Mouse (Mus musculus): ENCODE data around the gene Gpr88. TPM values are rescaled to one million over a fixed set of nuclear protein-coding genes. Genes with fewer than 3 reads are reported as not detected.

Gpr88 gene
- 1 to 10 TPM; 1.9 to 2.0 TPM for total RNA-seq (2021)
- long read RNA-seq, experiment 1, partial matches to known transcripts = 1 of 1 reads
- long read RNA-seq, experiment 1, other reads (novel, unspliced or antisense) = 0 of 1 reads
- long read RNA-seq, experiment 2, partial matches to known transcripts = 1 of 1 reads
- long read RNA-seq, experiment 2, other reads (novel, unspliced or antisense) = 0 of 1 reads

DNA sequence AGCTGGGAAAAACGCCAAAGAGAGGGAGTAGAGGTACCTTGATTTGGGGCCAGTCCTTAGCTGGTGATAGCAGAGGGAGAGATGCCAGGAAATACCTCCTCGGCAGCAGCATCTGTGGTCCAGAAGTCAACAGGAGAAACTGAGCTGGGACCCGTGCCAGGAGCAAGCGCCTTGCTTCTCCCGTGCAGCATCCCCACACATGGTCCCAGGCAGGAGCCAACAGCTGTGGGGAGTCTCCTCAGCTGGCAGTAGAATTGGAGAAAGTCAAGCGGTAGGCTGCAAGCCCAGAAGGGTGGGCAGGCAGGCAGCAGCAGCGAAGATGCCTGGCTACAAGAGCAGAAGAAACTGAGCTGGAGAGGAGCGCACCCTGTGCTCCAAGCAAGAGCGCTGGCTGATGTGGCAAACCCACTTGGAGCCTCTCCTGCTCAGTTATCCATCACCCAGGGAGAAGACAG is at the start of gene Gpr88:
TSS of gene Gpr88 (minus strand) at position 427 of the 455 bp plus-strand sequence.
- no peak within 1 kb of the TSS for H3K27ac ChIP-seq
- peak within 1 kb of the TSS; percentile 51 for H3K4me3 ChIP-seq
- no peak for TF ChIP-seq CTCF (conservative IDR thresholded peaks at IDR 0.05)
- peak; percentile 55 to 57 for DNase-seq (ENCODE audit: low spot score in 2 of 2)

GRCm38 (mm10) chr3:116302581-116302980 is 49.3 kb upstream of the Gpr88 start:
- no peak for TF ChIP-seq CTCF (conservative IDR thresholded peaks at IDR 0.05)
- DNase-seq (ENCODE audit: low spot score in 2 of 2) = no peak
- Histone ChIP-seq H3K27ac (no peak overlapping the region), H3K4me3 (no peak overlapping the region)

- TF ChIP-seq CTCF (conservative IDR thresholded peaks at IDR 0.05) = no peak
- Histone ChIP-seq H3K4me3 (no peak overlapping the region), H3K27ac (no peak overlapping the region)
- DNase-seq (ENCODE audit: low spot score in 2 of 2) = no peak
These were observed 48.5 kb upstream of the Gpr88 start for GRCm38 (mm10) chr3:116301754-116302153.

DNA sequence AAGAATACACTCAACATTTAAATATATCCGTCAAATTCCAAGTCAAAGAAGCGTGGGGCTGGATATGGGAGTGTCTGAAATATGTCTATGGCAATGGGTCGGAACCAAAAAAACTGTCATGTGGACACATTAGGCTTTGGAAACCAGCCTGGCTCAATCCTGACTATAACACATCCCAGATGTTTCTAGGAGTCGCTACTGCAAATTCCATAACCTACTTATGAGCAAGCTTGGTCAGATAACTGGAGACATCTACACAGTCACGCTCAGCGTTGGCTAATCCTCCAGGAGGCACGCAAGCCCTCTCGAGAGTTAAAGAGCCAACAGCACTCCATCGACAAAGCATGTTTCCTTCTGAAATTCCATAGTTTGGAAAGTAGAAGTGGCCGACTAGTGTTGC is 45.4 kb upstream of the Gpr88 start:
- no peak overlapping the region for H3K27ac ChIP-seq
- TF ChIP-seq CTCF (conservative IDR thresholded peaks at IDR 0.05) = no peak
- H3K4me3 ChIP-seq = no peak overlapping the region
- no peak for DNase-seq (ENCODE audit: low spot score in 2 of 2)

GRCm38 (mm10) chr3:116298003-116298402 is 44.7 kb upstream of the Gpr88 start:
- no peak for TF ChIP-seq CTCF (conservative IDR thresholded peaks at IDR 0.05)
- Histone ChIP-seq H3K4me3 (no peak overlapping the region), H3K27ac (no peak overlapping the region)
- no peak for DNase-seq (ENCODE audit: low spot score in 2 of 2)

GRCm38 (mm10) chr3:116297170-116297569 is 43.9 kb upstream of the Gpr88 start:
- TF ChIP-seq CTCF (conservative IDR thresholded peaks at IDR 0.05) = no peak
- no peak overlapping the region for H3K4me3 ChIP-seq
- no peak for DNase-seq (ENCODE audit: low spot score in 2 of 2)
- no peak overlapping the region for H3K27ac ChIP-seq

- DNase-seq (ENCODE audit: low spot score in 2 of 2) = no peak
- Histone ChIP-seq H3K4me3 (no peak overlapping the region), H3K27ac (no peak overlapping the region)
- no peak for TF ChIP-seq CTCF (conservative IDR thresholded peaks at IDR 0.05)
These were observed 36.9 kb upstream of the Gpr88 start for GRCm38 (mm10) chr3:116290041-116290815.

DNA sequence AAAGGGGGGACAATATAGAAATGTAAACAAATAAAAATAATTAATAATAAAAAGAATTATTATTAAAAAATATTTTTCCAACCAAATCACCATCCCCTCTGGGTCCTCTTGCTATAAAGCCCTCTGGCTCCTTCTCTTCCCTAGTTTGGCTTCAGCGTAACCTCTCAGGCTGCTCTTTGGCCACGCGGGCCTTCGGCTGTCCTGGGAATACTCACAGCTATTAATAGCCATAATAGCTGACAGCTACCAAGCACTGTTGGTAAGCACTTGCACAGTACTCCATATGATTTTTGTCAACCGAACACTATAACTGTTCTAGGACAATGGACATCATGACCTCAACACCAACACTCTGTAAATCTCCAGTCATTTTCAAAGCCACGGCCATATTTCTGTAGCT is 35.5 kb upstream of the Gpr88 start:
- no peak for DNase-seq (ENCODE audit: low spot score in 2 of 2)
- no peak for TF ChIP-seq CTCF (conservative IDR thresholded peaks at IDR 0.05)
- no peak overlapping the region for H3K4me3 ChIP-seq

GRCm38 (mm10) chr3:116284735-116285134 is 31.4 kb upstream of the Gpr88 start:
- no peak overlapping the region for H3K27ac ChIP-seq
- DNase-seq (ENCODE audit: low spot score in 2 of 2) = no peak
- TF ChIP-seq CTCF (conservative IDR thresholded peaks at IDR 0.05) = no peak
- no peak overlapping the region for H3K4me3 ChIP-seq

More for the DNA sequence above, 35.5 kb upstream of the Gpr88 start:
- H3K27ac ChIP-seq = no peak overlapping the region

GRCm38 (mm10) chr3:116283996-116284395 is 30.7 kb upstream of the Gpr88 start:
- no peak for DNase-seq (ENCODE audit: low spot score in 2 of 2)
- no peak overlapping the region for H3K4me3 ChIP-seq
- no peak overlapping the region for H3K27ac ChIP-seq
- TF ChIP-seq CTCF (conservative IDR thresholded peaks at IDR 0.05) = no peak

DNA sequence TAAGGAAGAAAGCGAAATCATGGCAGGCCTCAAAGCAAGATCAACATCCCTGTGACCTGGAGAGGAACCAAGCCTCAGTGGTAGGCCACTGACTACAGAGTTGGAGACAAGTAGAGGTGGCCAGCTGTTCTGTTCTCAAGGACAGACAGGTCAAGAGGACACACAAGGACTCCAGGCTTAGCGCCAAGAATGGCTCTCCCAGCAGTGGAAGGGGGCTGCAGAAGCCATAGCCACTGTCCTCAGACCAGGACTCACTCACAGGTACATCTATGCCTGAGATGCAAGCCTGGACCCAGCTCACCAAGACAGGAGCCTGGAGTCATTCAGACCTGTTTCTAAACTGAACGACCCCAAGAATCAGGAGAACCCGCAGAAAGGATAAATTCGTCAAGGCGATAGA is 28.4 kb upstream of the Gpr88 start:
- TF ChIP-seq CTCF (conservative IDR thresholded peaks at IDR 0.05) = no peak
- H3K4me3 ChIP-seq = no peak overlapping the region
- H3K27ac ChIP-seq = no peak overlapping the region
- DNase-seq (ENCODE audit: low spot score in 2 of 2) = no peak

DNA sequence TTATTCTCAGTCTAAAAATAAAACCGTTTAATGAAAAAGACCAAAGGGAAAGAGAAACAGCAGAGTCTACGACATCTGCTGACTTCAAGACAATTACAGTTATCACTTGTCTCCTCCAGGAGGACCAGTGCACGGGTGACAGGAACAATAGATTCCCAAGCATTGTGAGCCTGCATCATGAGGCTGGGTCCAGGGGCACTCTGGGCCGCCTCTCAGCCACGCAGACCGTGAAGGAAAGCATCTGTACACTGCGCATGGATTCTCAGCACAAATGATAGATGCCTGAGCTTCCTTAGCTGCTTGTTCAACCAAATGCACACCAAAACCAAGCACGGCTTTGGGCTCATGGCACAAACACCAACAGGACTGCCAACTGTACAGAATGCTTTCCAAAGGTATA is 23.8 kb upstream of the Gpr88 start:
- H3K27ac ChIP-seq = no peak overlapping the region
- no peak for TF ChIP-seq CTCF (conservative IDR thresholded peaks at IDR 0.05)
- no peak overlapping the region for H3K4me3 ChIP-seq
- DNase-seq (ENCODE audit: low spot score in 2 of 2) = no peak

- DNase-seq (ENCODE audit: low spot score in 2 of 2) = no peak
- TF ChIP-seq CTCF (conservative IDR thresholded peaks at IDR 0.05) = no peak
- Histone ChIP-seq H3K4me3 (no peak overlapping the region), H3K27ac (no peak overlapping the region)
These were observed 18.4 kb upstream of the Gpr88 start for GRCm38 (mm10) chr3:116271679-116272078.
